Mouse (Mus musculus): ENCODE results near the gene Ccdc175.

The Ccdc175 gene

GRCm38 (mm10) chr12:72184929-72185328, at the start of gene Ccdc175:
Gene Ccdc175, minus strand, starts transcription at chr12:72185029.
- DNase-seq = no peak

DNA sequence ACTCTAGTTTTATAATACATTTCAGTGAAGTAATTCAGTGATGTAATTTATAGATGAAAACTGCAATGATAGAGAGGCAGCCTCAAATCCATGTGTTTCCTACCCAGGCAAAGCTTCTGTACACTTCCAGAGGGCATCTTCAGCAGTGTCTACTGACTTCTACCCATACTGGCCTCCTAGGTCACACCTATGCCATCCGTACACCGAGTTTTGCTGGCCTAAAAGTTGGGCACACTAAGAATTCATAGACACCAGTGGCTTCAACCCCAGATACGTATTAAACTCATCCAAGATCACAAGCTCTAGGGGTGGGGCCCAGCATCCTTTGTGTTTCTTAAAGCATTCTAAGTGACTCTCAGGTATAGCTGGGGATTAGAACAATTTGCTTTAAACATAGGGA, 49.3 kb upstream of the Ccdc175 start:
- DNase-seq = no peak

DNA sequence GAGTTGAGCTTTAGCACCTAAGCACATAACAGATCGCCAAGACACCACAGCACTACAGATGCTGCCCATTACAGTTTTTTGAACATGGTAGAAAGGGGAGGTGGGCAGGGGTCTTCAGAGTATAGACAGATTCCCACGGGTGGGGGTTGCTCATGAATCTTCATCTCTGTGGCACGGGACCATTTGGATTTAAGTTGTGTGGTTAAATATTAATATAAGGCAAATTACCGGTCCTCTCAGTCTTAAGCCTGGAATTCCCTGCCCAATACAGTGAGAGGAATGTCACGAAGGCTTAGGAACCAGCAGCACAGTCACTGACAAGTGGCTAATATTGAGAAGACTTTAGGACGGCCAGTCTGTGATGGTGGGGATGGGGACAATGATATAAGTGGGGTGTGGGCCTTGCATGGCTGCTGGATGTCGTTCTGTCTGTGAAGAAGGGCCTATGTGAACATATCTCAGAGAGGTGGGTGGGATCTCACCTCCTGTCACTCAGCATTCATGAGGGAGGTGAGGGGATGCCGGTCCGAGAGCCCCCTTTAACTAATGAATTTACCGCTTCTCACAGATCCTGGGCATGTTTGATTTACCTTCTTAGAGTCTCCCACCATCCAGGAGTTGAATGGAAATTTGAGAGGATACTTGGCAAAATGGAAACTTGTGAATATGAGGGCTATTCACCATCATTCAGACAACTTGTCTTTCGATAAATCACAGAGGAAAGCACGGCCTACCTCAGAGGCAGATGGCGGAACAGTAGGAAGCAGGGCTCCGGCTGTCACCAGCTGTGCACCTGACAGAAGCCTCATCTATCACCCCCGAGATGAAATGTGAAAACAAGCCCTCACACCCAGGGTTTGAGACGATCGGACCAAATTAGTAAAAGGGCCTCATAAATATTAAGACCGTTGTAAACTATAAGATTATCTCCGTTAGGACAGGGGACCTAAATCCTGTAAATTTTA, 48.3 kb upstream of the Ccdc175 start:
- no peak for DNase-seq

- DNase-seq = no peak
Observed at GRCm38 (mm10) chr12:72232176-72232575, 47.3 kb upstream of the Ccdc175 start.

- no peak for DNase-seq
Observed at GRCm38 (mm10) chr12:72229451-72230196, 44.8 kb upstream of the Ccdc175 start.

GRCm38 (mm10) chr12:72227731-72228130, 42.9 kb upstream of the Ccdc175 start:
- no peak for DNase-seq

GRCm38 (mm10) chr12:72225371-72225770, 40.5 kb upstream of the Ccdc175 start:
- DNase-seq = no peak

- DNase-seq = no peak
Observed at GRCm38 (mm10) chr12:72223557-72224102, 38.8 kb upstream of the Ccdc175 start.

DNA sequence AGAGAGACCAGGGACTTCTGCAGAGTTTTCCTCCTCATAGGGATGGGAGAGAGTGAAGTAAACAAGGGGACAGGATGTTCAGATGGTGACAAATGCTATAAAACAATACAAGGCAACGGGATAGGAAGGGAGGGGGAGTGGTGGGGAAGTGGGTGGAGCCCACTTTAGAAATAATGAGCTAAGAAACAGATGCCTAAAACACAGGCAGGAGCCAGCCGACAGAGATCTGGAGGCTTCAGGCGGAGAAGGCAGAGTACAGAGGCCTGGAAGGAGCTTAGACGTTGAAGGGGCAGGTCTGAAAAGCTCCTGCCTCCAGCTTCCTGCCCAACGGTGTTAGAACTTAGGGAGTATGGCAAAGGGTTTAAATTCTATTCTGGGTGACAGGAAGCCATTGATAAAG, 28.7 kb upstream of the Ccdc175 start:
- no peak for DNase-seq

DNA sequence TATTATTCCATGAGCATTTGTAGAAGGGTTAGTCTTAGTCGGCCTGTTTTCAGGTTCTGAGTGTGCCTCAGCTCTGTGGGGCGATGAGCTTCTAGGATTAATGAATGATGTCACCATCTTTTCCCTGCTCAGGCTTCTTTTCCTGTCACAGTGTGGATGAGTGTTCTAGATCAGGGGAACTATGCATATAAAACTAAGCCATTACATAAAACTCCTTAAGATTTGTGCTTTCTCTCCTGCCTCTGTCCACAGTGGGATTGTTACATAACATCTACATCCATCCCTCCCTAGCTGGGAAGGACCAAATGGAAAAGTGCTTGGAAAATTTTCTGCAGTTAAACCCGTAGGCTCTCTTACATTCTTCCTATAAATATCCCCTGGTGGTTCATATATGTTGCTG, 16.0 kb upstream of the Ccdc175 start:
- no peak for DNase-seq

- DNase-seq = no peak
Observed at GRCm38 (mm10) chr12:72197925-72198486, 13.2 kb upstream of the Ccdc175 start.

DNA sequence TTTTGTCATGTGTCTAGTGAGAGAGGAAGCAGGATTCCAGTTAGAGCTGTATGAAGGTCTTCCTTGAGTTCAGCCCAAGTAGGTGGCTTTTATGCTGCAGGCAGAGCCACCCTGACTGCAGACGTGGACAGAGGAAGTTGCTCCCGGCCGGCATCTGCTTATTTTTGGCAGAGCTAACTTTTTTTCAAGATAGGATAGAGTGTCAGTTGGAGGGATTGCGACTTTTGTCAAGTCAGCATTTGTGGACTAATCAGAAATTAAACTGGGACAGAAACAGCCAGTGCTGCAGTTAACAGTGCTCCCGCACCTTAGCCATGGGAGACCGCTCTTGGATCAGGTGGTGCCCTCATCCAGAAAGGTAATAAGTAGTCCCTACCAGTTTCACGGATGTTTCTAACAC, 12.6 kb upstream of the Ccdc175 start:
- no peak for DNase-seq

GRCm38 (mm10) chr12:72179561-72179960, 5.3 kb downstream of the Ccdc175 start:
- DNase-seq = no peak

GRCm38 (mm10) chr12:72178322-72178721, 6.5 kb downstream of the Ccdc175 start:
- DNase-seq = no peak

GRCm38 (mm10) chr12:72158421-72158820, 26.4 kb downstream of the Ccdc175 start:
- no peak for DNase-seq

DNA sequence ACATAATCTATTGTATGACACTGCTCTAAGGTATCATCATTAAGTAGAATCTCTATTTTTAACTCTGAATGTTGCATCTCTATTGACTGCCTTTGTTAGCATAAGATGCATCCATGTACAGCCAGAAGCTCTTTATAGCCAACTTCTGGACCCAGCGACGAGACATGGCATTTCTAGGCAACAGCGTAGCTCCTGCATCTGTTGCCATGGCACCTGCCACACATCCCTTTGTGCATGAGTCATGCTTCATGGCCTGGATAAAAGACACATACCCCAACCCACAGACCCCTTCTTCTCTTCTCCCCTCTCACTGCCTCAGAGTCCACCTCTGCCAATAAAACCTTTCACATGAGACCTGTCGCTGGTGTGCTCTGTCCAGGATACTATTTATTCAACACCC, 34.0 kb downstream of the Ccdc175 start:
- no peak for DNase-seq

GRCm38 (mm10) chr12:72129203-72129602, 55.6 kb downstream of the Ccdc175 start:
- no peak for DNase-seq

DNA sequence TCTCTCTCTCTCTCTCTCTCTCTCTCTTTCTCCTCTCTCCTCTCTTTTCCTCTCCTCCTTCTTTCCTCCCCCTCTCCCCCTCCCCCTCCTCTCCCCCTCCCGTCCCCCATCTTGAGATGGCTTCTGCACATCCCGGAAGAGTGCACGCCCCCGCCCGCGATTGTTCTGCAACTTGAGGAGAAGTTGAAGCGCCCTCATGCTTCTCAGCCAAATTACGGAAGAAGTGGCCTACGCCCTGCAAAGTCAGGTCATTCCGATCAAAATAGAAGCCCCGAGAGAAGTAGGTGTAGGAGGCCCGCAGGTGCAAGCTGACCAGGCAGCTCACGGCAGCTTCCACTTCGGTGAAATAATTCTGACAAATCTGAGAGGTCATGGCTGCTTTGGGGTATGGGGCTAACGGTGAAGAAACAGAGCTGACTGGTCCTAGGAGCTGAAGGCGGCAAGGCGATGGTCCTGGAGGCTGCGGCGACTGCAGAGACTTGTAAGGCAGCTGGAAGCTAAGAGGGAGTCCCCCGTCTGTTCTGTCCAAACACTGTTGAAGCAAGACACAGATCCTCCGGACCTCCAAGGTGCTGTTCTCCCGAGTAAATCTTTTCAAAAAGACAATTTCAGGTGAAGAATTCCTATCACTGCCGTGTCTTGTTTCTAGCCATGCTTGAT, 69.0 kb downstream of the Ccdc175 start:
- DNase-seq = no peak

GRCm38 (mm10) chr12:72115126-72115525, 69.7 kb downstream of the Ccdc175 start:
- DNase-seq = no peak

DNA sequence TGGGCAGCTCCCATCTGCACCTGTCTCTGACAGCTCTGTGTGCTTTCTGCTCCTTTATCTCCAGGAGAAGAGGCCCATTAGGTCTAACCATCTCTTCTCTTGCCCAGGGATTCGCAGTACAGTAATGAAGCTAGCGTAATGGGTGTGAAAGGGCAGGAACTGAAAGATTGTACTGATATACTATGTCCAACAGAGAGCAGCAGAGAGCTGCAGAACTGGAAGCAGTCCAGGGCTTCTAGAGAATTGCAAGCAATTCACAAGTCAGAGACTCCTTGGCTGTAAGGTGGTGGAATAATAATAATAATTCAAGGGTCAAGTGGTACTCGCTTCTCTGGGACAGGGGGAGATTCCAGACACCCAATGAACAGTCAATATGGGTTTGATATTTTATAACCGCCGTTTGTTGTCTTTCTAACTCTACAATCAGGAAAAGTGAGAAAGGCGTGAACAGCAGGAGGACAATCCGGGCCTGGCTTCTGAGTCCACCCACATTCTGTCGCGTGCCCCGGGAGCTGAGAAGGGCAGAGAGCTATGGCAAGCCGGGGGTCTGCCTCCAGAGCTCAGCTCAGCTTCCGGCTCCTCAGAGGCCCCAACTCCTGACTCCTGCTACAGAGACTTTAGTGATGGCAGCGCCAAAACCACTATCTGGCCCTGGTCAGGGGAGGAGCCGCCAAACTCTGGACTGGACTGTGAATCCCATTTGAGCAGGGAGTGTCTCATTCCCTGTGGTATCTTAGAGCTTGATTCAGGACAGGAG, 80.1 kb downstream of the Ccdc175 start:
- DNase-seq = no peak

DNA sequence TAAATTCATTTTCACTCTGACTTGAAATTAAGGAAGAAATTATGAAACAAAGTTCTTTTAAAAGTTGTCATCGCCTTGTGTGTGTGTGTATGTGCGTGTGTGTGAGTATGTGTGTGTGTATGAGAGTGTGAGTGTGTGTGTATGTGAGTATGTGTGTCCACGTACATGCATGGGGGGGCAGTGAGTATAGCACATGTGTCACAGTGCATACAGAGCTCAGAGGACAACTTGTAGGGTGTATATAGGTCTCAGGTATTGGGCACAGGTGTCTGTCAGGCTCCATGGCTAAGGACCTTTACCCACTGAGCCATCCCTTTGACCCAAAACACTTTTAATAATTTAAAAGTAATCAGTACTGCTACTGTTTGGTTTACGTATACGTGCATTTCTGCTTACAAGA, 80.8 kb downstream of the Ccdc175 start:
- no peak for DNase-seq

DNA sequence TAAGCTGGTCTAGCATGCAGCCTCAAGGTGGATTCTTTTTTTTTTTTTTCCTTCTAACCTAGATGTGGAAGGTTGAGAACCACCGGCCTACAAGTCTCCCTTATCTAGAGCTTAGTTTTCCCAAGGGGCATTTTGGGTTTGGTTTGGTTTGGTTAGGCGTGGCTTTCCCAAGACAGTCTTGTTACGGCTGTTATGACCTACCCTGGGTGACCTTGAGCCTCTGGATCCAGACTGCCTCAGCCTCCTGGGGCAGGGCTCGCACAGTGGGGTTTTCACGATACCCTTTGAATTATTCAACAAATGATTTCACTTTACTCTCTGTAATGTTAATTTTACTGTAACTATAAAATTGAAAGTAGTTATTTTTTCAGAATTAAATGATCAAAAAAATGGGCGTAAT, 82.1 kb downstream of the Ccdc175 start:
- no peak for DNase-seq

All from thymus, adult 18-20 months (tissue).